Mouse (Mus musculus): ENCODE results near the gene Nosip. TPM values are rescaled to one million over a fixed set of nuclear protein-coding genes. Genes with fewer than 3 reads are reported as not detected.
"Not testable (repeated sequence)": the region's sequence is repeated elsewhere in the genome, so short reads cannot be mapped to it uniquely, and the experiment has no call there.

The Nosip gene
- polyA plus RNA-seq, 1 experiment from 2014 or later: 60.6 TPM

DNA sequence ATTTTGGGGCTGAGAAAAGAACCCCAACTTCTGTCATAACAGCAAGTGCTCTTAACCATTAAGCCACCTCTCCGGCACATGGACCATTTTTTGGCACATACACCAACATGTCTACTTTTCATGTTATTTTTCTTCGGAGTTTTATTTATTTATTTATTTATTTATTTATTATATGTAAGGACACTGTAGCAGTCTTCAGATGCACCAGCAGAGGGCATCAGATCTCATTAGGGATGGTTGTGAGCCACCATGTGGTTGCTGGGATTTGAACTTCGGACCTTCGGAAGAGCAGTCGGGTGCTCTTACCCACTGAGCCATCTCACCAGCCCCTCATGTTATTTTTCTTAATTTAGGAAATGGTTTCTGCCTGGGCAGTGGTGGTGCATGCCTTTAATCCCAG is 38.5 kb upstream of the Nosip start:
- H3K4me1 ChIP-seq (replicated peaks): peaks cover 19% of the 10 kb centered on the region
- 85% methylated on average over 5 of the region's 5 CpGs for WGBS

DNA sequence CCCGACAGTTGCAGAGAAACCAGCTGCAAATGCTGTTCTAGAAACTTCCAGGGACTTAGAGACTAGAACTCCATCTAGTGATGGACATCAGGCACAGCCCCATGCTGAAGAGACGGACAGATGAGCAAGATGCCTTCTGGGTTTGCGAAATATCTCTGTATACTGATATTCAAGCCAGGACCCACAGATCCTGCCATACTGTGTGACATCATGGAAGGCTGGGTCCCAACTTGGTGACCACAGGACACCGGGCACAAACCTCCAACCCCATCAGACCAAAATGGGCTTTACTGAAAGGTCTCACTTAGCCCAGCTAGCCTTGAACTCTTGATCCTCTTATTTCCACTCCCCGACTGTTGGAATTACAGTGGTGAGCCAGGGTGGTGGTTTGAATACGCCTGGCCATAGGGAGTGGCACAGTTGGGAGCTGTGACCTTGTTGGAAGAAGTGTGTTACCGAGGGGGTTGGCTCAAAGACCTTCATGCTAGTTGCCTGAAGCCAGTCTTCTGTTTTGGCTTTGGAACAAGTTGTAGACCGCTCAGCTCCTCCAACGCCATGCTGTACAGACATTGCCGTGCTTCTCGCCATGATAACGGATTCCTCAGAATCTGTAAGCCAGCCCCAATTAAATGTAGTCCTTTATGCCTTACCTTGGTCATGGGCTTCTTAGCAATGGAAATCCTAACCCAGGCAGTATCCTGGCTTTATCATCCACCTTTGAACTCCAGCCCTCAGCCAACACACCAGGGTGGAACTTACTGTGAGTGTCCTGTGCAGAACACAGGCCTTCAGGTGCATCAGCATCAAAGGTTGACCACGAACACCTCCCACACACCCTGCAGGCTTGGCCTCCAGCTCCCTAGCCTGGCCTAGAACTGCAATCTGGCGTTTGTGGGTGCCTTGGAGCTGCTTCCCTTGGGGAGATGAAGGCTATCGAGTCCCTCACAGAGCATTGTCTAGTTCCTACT is 37.7 kb upstream of the Nosip start:
- Histone ChIP-seq H3K9me3 (no peaks in the 10 kb centered on the region), H3K27ac (peak overlapping the region; percentile 54; the same call in 1 of the 2 replicates), H3K36me3 (peaks cover 31% of the 10 kb centered on the region), H3K4me3 (replicated peaks) (no peak overlapping the region), H3K9ac (replicated peaks) (no peak overlapping the region), H3K27me3 (0 out of 2 replicates have a peak, but pooled peaks cover 4% of the 10 kb centered on the region), H3K4me2 (no peak overlapping the region), H3K4me1 (replicated peaks) (peaks cover 11% of the 10 kb centered on the region; the same call in 1 of the 2 replicates)
- 88% methylated on average over 15 of the region's 15 CpGs for WGBS
- no peak for ATAC-seq (ENCODE audit: insufficient number of reproducible peaks, insufficient read depth, low FRiP score, low TSS enrichment, low read depth)

More for the DNA sequence above, 38.5 kb upstream of the Nosip start:
- H3K4me2 ChIP-seq; H3K9ac ChIP-seq (replicated peaks); H3K27ac ChIP-seq; H3K9me3 ChIP-seq; H3K4me3 ChIP-seq (replicated peaks); ATAC-seq (ENCODE audit: insufficient number of reproducible peaks, insufficient read depth, low FRiP score, low TSS enrichment, low read depth): not testable (repeated sequence)
- Histone ChIP-seq H3K27me3 (peaks cover 12% of the 10 kb centered on the region; the same call in 1 of the 2 replicates), H3K36me3 (peaks cover 22% of the 10 kb centered on the region)

DNA sequence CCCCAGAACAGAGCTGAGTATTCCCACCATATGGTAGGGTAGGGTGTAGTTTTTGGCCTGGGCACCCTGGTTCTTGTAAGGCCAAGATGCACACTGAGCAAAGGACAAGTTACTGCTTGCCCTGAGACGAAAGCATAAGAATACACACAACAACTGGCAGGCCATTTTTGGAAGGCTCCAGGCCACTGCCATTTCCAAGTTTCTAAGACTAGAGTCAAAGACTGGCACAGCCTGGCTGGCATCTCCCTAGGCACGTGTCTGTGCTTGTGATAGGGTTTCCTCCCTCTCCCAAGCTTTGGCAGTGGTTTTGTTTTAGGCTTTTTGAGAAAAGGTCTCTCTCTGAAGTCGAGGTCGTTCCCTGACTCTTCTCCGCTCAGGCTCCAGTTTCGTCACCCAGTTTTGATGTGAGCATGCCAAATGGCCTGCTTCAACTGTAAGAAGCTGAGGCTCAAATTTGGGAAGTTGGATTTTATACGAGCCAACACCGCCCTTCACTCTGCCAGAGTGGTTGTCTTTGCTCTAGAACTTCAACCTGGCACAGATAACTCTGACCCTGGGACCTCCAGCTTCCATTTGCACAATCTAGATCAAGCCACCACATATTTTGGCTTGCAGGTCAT is 36.5 kb upstream of the Nosip start:
- Histone ChIP-seq H3K27me3 (no peaks in the 10 kb centered on the region), H3K36me3 (peaks cover 42% of the 10 kb centered on the region), H3K9ac (replicated peaks) (no peak overlapping the region), H3K4me3 (replicated peaks) (no peak overlapping the region), H3K4me1 (replicated peaks) (peaks cover 7% of the 10 kb centered on the region; the same call in 1 of the 2 replicates), H3K9me3 (no peaks in the 10 kb centered on the region), H3K4me2 (no peak overlapping the region), H3K27ac (peak overlapping the region; percentile 54)
- 76% methylated on average over 8 of the region's 8 CpGs for WGBS
- no peak for ATAC-seq (ENCODE audit: insufficient number of reproducible peaks, insufficient read depth, low FRiP score, low TSS enrichment, low read depth)

DNA sequence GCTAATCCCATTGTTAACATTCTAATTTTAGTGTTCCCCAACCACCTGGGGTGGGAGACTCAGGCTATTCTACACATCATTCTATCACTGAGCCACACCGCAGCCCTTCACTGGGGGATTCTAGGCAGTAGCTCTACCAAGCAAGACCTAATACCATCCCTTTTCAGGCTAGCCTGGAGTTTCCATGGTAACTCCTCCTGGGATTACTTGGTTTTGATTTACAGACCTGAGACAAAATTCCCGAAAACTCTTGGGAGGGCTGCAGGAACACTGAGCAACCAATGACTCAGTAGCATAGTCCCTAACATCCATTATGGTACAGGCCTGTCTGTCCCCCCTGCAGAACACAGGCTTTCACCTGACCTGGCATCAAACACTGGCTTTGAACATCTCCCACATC is 36.0 kb upstream of the Nosip start:
- ATAC-seq (ENCODE audit: insufficient number of reproducible peaks, insufficient read depth, low FRiP score, low TSS enrichment, low read depth): no peak
- no peak overlapping the region for H3K4me3 ChIP-seq (replicated peaks)
- H3K9ac ChIP-seq (replicated peaks): no peak overlapping the region
- H3K4me1 ChIP-seq (replicated peaks): peaks cover 7% of the 10 kb centered on the region; the same call in 1 of the 2 replicates
- H3K27me3 ChIP-seq: no peaks in the 10 kb centered on the region
- 72% methylated on average over 2 of the region's 2 CpGs for WGBS
- H3K27ac ChIP-seq: peak overlapping the region; percentile 25
- no peaks in the 10 kb centered on the region for H3K9me3 ChIP-seq
- peaks cover 48% of the 10 kb centered on the region for H3K36me3 ChIP-seq
- no peak overlapping the region for H3K4me2 ChIP-seq

DNA sequence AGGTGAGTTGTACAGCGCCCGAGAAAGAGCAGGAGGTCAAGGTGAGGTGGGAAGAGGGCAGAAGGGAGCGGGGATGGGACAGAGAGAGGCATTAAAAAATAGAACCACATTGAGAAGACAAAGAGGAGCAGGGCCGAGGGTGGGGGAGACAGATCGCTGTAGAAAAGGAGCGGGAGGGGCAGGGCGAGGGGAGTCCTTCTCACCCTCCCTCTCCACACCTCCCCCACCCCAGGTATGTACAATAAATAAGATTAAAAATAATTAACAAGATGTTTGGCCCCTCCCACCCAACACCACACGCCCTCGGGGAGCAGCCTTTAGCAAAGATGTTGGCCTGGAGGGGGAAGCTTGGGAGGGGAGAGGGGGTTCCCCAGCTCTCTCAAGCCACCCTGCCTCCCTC is 34.5 kb upstream of the Nosip start:
- H3K4me1 ChIP-seq (replicated peaks): peaks cover 7% of the 10 kb centered on the region; the same call in 1 of the 2 replicates
- H3K27me3 ChIP-seq: no peaks in the 10 kb centered on the region
- H3K4me2 ChIP-seq: no peak overlapping the region
- H3K4me3 ChIP-seq (replicated peaks): no peak overlapping the region
- WGBS: 91% methylated on average over 9 of the region's 9 CpGs
- H3K36me3 ChIP-seq: peaks cover 63% of the 10 kb centered on the region
- no peak for ATAC-seq (ENCODE audit: insufficient number of reproducible peaks, insufficient read depth, low FRiP score, low TSS enrichment, low read depth)
- no peak overlapping the region for H3K27ac ChIP-seq
- no peak overlapping the region for H3K9ac ChIP-seq (replicated peaks)
- no peaks in the 10 kb centered on the region for H3K9me3 ChIP-seq

DNA sequence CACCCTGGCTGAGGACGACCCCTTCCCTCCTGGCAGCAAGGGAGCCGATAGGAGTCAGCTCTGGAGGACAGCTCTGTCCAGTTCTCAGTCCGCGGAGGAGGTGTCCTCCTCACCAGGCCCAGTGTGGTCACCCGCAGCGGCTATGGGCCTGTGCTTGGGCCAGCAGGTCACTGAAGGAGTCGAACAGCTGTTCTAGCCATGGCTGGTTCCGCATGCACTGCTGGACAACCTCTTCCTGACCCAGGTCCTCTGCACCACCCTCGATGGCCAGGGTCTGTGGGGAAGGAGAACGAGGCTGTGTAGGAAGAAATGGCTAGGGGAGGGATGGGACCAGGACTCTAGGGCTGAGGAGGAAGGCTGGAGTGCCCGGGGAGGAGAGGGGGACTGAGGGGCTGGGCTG is 33.9 kb upstream of the Nosip start:
- no peak overlapping the region for H3K9ac ChIP-seq (replicated peaks)
- H3K4me3 ChIP-seq (replicated peaks): no peak overlapping the region
- WGBS: 93% methylated on average over 11 of the region's 11 CpGs
- H3K9me3 ChIP-seq: no peaks in the 10 kb centered on the region
- no peak overlapping the region for H3K4me2 ChIP-seq
- no peak overlapping the region for H3K27ac ChIP-seq
- ATAC-seq (ENCODE audit: insufficient number of reproducible peaks, insufficient read depth, low FRiP score, low TSS enrichment, low read depth): no peak
- peaks cover 7% of the 10 kb centered on the region; the same call in 1 of the 2 replicates for H3K4me1 ChIP-seq (replicated peaks)
- no peaks in the 10 kb centered on the region for H3K27me3 ChIP-seq
- H3K36me3 ChIP-seq: peaks cover 69% of the 10 kb centered on the region

DNA sequence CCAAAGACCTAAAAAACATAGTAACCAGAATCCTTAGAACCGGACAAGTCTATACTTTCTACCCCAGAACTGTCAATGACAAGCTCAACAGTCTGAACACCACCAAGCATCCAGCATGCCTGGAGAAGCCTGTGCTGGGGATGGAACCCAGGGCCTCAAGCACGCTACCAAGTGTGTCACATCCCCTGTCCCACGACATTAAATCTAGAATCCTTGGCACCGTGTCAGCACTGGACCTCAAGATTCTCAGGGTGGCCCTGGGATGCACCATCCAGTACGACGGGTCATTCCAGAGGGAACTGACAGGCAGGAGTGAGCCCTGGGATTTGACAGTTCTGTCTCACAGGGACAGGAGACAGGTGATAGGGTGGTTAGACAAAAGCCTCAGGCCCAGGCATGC is 32.2 kb upstream of the Nosip start:
- Histone ChIP-seq H3K4me2 (no peak overlapping the region), H3K9ac (replicated peaks) (no peak overlapping the region), H3K27me3 (no peaks in the 10 kb centered on the region), H3K4me1 (replicated peaks) (peaks cover 7% of the 10 kb centered on the region; the same call in 1 of the 2 replicates), H3K27ac (no peak overlapping the region), H3K9me3 (no peaks in the 10 kb centered on the region), H3K4me3 (replicated peaks) (no peak overlapping the region), H3K36me3 (peaks cover 85% of the 10 kb centered on the region)
- ATAC-seq (ENCODE audit: insufficient number of reproducible peaks, insufficient read depth, low FRiP score, low TSS enrichment, low read depth): no peak
- 93% methylated on average over 6 of the region's 6 CpGs for WGBS

DNA sequence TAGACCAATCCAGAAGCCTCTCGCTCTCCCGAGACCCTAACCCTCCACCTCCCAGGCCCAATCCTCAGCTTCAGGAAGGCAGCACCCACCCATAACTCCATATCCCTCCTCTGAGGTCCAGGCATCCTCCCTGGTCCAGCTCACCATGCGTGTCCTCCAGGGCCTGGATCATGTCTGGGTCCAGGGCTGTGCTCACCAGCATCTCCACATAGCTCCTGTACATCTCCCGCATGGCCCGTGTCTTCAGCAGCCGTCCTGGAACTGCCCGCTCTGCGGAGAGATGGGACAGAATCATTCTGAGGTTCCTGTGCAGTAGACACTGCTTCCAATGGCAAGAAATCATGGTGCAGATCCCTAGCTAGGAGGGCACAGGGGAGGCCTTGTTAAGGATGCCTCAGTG is 31.4 kb upstream of the Nosip start:
- Histone ChIP-seq H3K27ac (no peak overlapping the region), H3K4me2 (no peak overlapping the region), H3K4me1 (replicated peaks) (peaks cover 7% of the 10 kb centered on the region; the same call in 1 of the 2 replicates)

DNA sequence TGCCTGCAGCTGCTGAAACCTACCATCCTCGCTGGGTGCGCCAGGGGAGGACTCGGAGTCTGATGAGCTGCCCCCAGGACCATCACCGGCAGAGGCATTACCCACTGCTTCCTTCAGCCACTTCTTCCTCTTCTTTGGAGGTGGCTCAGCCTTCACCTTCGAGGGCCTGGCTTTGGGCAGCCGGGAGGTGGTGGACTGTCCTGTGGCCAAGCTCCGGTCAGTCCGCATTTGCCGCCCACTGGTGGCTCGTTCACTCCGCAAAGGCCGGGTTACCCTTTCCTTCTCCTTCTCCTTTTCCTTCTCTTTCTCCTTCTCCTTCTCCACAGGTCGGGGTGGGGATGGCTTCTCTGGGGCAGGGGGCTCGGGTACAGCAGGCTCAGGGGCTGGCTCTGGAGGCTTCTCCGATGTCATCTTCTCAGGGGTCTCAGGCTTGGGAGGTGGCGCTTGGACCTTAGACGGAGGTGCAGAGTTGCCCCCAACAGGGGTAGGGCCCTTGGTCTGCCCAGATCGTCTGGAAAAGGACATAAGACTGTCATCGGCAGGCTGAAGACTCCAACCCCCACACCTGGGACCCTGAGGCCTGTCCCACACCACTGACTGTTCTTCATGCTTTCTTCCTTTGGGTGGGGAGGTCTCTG is 28.4 kb upstream of the Nosip start:
- 94% methylated on average over 19 of the region's 19 CpGs for WGBS
- no peak for ATAC-seq (ENCODE audit: insufficient number of reproducible peaks, insufficient read depth, low FRiP score, low TSS enrichment, low read depth)

More for the DNA sequence above, 31.4 kb upstream of the Nosip start:
- Histone ChIP-seq H3K4me3 (replicated peaks) (no peak overlapping the region), H3K36me3 (peaks cover 94% of the 10 kb centered on the region), H3K27me3 (no peaks in the 10 kb centered on the region), H3K9me3 (no peaks in the 10 kb centered on the region), H3K9ac (replicated peaks) (no peak overlapping the region)
- ATAC-seq (ENCODE audit: insufficient number of reproducible peaks, insufficient read depth, low FRiP score, low TSS enrichment, low read depth): no peak
- WGBS: 96% methylated on average over 8 of the region's 8 CpGs

DNA sequence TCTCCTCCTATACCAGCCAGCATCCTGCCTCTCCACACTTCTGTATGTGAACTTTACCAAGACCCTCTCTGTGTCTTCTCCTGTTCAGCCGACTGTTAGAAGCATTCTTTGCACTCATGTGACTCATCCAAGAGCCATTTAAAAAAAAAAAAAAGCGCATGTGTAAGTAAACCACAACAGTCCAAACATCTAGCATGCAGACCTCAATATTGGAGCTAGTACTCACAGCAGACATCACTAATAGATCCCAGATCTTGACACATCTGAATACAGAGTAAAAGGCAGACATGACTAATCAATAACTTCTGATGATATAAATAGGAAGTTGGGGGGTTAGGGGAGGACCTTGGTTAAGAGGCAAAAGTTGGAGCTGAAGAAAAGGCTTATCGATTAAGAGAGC is 26.6 kb upstream of the Nosip start:
- no peaks in the 10 kb centered on the region for H3K27me3 ChIP-seq
- no peak overlapping the region for H3K27ac ChIP-seq
- WGBS: 91% methylated on average over 3 of the region's 3 CpGs
- no peak overlapping the region for H3K4me3 ChIP-seq (replicated peaks)
- H3K36me3 ChIP-seq: peaks cover 100% of the 10 kb centered on the region
- H3K4me1 ChIP-seq (replicated peaks): no peaks in the 10 kb centered on the region
- no peak overlapping the region for H3K9ac ChIP-seq (replicated peaks)
- H3K9me3 ChIP-seq: no peaks in the 10 kb centered on the region
- no peak for ATAC-seq (ENCODE audit: insufficient number of reproducible peaks, insufficient read depth, low FRiP score, low TSS enrichment, low read depth)
- no peak overlapping the region for H3K4me2 ChIP-seq

More for the DNA sequence above, 28.4 kb upstream of the Nosip start:
- peaks cover 100% of the 10 kb centered on the region for H3K36me3 ChIP-seq
- H3K4me3 ChIP-seq (replicated peaks): no peak overlapping the region
- no peaks in the 10 kb centered on the region for H3K27me3 ChIP-seq
- H3K9me3 ChIP-seq: no peaks in the 10 kb centered on the region
- no peak overlapping the region for H3K27ac ChIP-seq
- H3K4me1 ChIP-seq (replicated peaks): no peaks in the 10 kb centered on the region
- no peak overlapping the region for H3K9ac ChIP-seq (replicated peaks)
- H3K4me2 ChIP-seq: no peak overlapping the region

DNA sequence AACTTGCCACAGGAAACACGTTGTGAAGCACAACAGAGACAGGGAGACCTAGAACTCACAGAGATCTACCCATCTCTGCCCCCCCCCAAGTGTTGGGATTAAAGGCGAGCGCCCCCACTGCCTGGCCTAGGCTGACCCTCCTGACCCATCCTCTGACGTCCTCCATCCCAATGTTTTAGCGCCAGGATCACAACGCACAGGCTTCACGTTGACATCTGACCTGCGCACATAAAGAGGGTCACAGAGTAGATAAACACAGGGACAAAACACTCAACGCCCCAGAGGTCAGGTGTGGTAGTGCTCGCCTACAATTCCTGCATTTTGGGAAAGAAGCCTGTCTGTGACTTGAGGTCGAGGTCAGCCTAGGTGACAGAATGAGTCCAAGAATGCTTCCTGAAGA is 25.5 kb upstream of the Nosip start:
- WGBS: 88% methylated on average over 11 of the region's 11 CpGs
- no peak overlapping the region for H3K4me3 ChIP-seq (replicated peaks)

More for the DNA sequence above, 25.5 kb upstream of the Nosip start:
- no peaks in the 10 kb centered on the region for H3K4me1 ChIP-seq (replicated peaks)
- H3K36me3 ChIP-seq: peaks cover 100% of the 10 kb centered on the region
- H3K27ac ChIP-seq: no peak overlapping the region
- H3K9me3 ChIP-seq: no peaks in the 10 kb centered on the region
- ATAC-seq (ENCODE audit: insufficient number of reproducible peaks, insufficient read depth, low FRiP score, low TSS enrichment, low read depth): no peak
- H3K27me3 ChIP-seq: no peaks in the 10 kb centered on the region
- no peak overlapping the region for H3K4me2 ChIP-seq
- no peak overlapping the region for H3K9ac ChIP-seq (replicated peaks)
